Mouse (Mus musculus) telencephalon, adult 2 months (tissue): ENCODE measurements at regions not wholly inside any gene's neighbourhood (a gene's known extent, or its start where the extent isn't known, plus 50 kb on each side); places are given as distances from the start of the nearest gene placed in this dataset.

ENCODE experiments used
- DNase-seq: peaks from one replicate; pipeline ENCODE4 v3.0.0-alpha.2; 2011; ENCODE audit warnings: low read depth, low spot score

DNA sequence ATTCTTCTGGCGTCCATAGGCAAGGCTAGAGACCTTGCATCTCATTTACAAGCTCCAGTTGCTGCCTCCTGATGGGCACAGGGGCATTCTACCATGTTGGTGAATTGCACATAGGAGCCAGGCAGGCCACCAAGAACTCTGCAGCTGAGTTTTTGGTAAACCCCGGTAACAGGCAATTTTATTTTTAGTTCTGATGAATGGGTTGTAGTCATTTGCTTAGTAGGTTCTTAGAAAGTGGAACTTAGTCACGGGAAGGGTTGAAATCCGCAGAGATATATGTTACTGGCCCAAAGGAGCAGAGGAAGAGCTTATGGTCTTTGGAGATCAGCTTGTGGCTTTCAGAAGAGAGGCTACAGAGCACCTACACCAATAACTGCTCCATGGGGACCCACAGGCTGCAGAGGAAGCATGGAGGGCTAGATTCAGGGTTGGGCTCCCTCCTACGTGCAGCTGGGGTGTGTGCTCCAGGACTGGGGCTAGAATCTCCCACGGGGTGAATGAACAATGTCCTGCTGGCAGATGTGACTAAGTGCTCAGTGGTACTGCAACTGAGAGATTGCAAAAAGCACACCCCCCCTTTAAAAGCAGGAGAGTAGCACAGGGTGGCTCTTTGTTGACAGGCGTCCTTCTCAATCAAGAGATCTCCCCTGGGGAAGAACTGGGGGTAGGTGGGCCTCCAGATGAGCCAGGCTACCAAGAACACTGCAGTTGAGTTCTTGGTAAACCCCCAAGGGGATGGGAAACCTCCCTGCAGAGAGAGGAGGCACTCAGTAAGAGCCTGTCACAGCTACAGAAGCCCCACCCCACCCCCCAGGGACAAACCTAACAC is 65.6 kb upstream of the Med13l start:
- DNase-seq, result no peak

- DNase-seq, result no peak
These were observed 65.1 kb upstream of the Med13l start for GRCm38 (mm10) chr5:118495478-118495760.

- DNase-seq, result no peak
These were observed 58.9 kb upstream of the Med13l start for GRCm38 (mm10) chr5:118501624-118502023.

DNA sequence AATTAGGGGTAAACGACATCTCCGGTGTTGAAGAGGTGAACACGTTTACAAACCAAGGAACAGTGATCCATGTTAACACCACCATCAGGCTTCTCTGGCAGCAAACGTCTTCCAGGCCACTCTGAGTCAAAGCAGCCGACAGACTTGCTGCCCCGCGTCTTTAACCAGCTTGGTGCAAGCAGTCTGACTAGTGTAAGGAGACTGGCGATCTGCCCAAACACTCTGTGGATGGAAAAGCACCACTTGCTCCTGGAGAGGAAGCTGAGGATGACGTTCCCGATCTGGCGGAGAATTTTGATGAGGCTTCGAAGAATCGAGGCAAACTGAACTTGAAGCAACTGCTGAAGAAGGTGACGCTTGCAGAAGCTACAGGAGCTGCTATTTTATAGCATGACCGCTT is 57.5 kb upstream of the Med13l start:
- no peak for DNase-seq

DNA sequence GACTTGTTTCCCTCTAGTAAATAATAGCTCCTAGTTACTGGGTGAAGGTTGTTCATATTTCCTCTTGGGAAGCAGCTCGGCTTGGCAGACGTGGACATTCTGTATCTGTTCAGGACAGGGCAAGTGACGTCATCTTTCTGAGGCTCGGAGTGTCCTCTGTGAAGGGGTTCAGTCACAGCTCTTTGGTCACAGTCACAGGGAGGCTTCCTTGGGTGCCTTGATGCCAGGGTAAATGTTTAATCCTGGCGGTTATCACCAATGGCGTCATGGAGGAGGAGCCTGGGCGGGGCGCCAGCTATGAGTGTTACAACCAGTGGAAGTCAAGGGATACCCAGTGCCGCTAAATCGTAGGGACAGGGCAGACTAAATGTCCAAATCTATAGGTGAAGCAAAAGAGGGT is 56.3 kb upstream of the Med13l start:
- no peak for DNase-seq

DNA sequence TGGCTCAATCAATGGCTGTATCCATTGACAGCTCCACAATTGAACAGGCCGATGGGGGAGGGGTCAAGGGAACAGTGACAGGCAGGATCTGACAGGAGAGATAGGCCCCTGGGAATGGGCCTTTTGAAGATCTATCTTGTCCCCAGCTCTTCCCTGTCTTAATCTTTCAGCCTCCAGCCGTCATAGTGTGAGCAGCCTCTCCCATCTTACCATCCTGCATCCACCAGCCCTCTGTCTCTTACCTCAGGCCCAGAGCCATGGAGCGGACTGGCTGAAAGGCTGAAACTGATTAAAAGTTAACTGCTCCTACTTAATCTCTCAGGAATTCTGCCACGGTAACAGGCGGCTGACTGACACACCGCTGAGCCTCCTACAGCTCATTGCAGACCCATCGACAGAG is 55.6 kb upstream of the Med13l start:
- DNase-seq, result no peak

GRCm38 (mm10) chr5:118509871-118510270 is 50.6 kb upstream of the Med13l start:
- DNase-seq, result no peak
